Comparison of ENCODE assay signal across 19 mouse cellular contexts in the genomic region with DNA sequence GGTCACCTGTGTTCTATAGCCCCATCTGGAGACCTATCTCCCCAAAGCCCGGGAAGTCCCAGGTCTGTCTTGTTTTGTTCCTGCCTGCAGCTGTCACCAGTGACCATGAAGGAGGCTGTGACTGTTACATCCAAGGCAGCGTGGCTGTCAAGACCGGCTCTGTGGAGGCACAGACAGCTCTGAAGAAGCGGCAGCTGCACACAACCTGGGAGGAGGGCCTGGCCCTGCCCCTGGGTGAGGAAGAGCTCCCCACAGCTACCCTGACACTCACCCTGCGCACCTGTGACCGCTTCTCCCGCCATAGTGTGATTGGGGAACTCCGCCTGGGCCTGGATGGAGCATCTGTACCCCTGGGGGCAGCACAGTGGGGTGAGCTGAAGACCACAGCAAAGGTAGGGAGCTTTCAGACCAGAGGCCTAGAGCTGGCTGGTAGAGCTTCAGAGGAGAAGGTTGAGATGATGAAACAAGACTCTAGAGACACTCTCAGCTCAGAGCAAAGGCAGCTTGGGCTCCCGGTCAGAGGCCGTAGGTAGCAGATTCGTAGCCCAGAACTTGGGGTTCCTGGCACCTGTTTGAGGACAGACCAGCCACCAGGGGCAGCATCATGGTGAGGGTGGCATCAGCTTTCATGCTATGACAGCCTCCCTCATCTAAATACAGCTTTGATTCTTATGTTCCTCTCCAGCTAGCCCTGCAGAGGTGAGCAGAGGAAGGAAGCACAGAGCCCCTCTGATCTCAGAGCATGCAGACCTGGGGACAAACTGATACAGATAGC. TPM values are rescaled to one million over a fixed set of nuclear protein-coding genes. Genes with fewer than 3 reads are reported as not detected.
DNase-seq lines count a peak whose midpoint lies in the region; ATAC-seq and TF ChIP-seq lines count a peak whose summit lies in the region.
"Had no signal": no experiment of that assay in that cellular context is flagged by ENCODE, and none has a peak within 500 bp of the region (broad histone marks: within the 10 kb centered on the region; RNA-seq: fewer than 3 reads in every experiment).

No protein-coding gene starts in this region.

- H3K9me3 ChIP-seq in kidney, postnatal 0 days (replicated peaks; ENCODE audit: low read length), result no peaks in the 10 kb centered on the region
- H3K9me3 ChIP-seq in heart, embryonic 12.5 days (replicated peaks), result no peaks in the 10 kb centered on the region
- H3K9me3 ChIP-seq: hindbrain, embryonic 15.5 days; limb, embryonic 12.5 days; liver, embryonic 15.5 days; stomach, embryonic 15.5 days had no signal

- no peaks in the 10 kb centered on the region for H3K27me3 ChIP-seq in kidney, postnatal 0 days (ENCODE audit: insufficient read depth, low read length)
- no peaks in the 10 kb centered on the region for H3K27me3 ChIP-seq in thymus, adult 2 months (ENCODE audit: control insufficient read depth, insufficient read depth, low read length)
- peaks cover 25% of the 10 kb centered on the region for H3K27me3 ChIP-seq in heart, embryonic 12.5 days (replicated peaks)
- H3K27me3 ChIP-seq: hindbrain, embryonic 15.5 days; Patski; stomach, embryonic 15.5 days had no signal

- 92% methylated on average over 11 of the region's 11 CpGs for WGBS in kidney, postnatal 0 days
- 5% methylated on average over 11 of the region's 11 CpGs for WGBS in thymus, adult 2 months
- 81% methylated on average over 11 of the region's 11 CpGs for WGBS in heart, embryonic 12.5 days

- H3K4me3 ChIP-seq in kidney, postnatal 0 days (replicated peaks; ENCODE audit: low read depth, low read length), result no peak overlapping the region
- H3K4me3 ChIP-seq in thymus, adult 2 months (ENCODE audit: control insufficient read depth, insufficient read depth, low read length), result peak overlapping the region; percentile 16
- no peak overlapping the region for H3K4me3 ChIP-seq in heart, embryonic 12.5 days
- H3K4me3 ChIP-seq: hindbrain, embryonic 15.5 days; limb, embryonic 12.5 days; liver, embryonic 15.5 days; stomach, embryonic 15.5 days had no signal

- no peak overlapping the region for H3K27ac ChIP-seq in kidney, postnatal 0 days
- peak overlapping the region; percentile 86 for H3K27ac ChIP-seq in thymus, adult 2 months (ENCODE audit: control insufficient read depth, insufficient read depth, low read length)
- no peak overlapping the region for H3K27ac ChIP-seq in heart, embryonic 12.5 days (ENCODE audit: poor library complexity, severe bottlenecking)
- H3K27ac ChIP-seq: hindbrain, embryonic 15.5 days; limb, embryonic 12.5 days; liver, embryonic 15.5 days; stomach, embryonic 15.5 days had no signal

- ATAC-seq in kidney, postnatal 0 days (replicated peaks; ENCODE audit: low FRiP score, low read depth), result no peak
- peak; percentile 43 for ATAC-seq in activated CD4-positive, CD25-positive, alpha-beta regulatory T cell, adult 4 months
- no peak for ATAC-seq in heart, embryonic 12.5 days (ENCODE audit: insufficient number of reproducible peaks, low FRiP score)
- ATAC-seq: forebrain, embryonic 14.5 days; midbrain, embryonic 16.5 days; Patski had no signal

- no peak overlapping the region for H3K4me2 ChIP-seq in kidney, postnatal 0 days (ENCODE audit: low read length)
- no peak overlapping the region for H3K4me2 ChIP-seq in heart, embryonic 12.5 days
- H3K4me2 ChIP-seq: hindbrain, embryonic 15.5 days; limb, embryonic 12.5 days; liver, embryonic 15.5 days; stomach, embryonic 15.5 days had no signal

- H3K36me3 ChIP-seq in kidney, postnatal 0 days (ENCODE audit: insufficient read depth, low read length), result no peaks in the 10 kb centered on the region
- H3K36me3 ChIP-seq in thymus, adult 2 months (ENCODE audit: control insufficient read depth, insufficient read depth, low read length), result no peaks in the 10 kb centered on the region
- no peaks in the 10 kb centered on the region for H3K36me3 ChIP-seq in heart, embryonic 12.5 days
- H3K36me3 ChIP-seq: hindbrain, embryonic 15.5 days; limb, embryonic 12.5 days; liver, embryonic 15.5 days; stomach, embryonic 15.5 days had no signal

- H3K4me1 ChIP-seq in kidney, postnatal 0 days (replicated peaks; ENCODE audit: insufficient read depth, low read length), result no peaks in the 10 kb centered on the region; the same call in 1 of the 2 replicates
- H3K4me1 ChIP-seq in thymus, adult 2 months (replicated peaks; ENCODE audit: control insufficient read depth, insufficient read depth, low read length), result peaks cover 70% of the 10 kb centered on the region
- peaks cover 18% of the 10 kb centered on the region for H3K4me1 ChIP-seq in heart, embryonic 12.5 days (replicated peaks)
- H3K4me1 ChIP-seq: liver, embryonic 15.5 days had no signal

- TF ChIP-seq CTCF in kidney, postnatal 0 days (IDR thresholded peaks at IDR 0.05; ENCODE audit: low read depth), result peak; percentile 9; the same call in 1 of the 2 replicates
- TF ChIP-seq CTCF in thymus, adult 2 months (IDR thresholded peaks at IDR 0.05; ENCODE audit: borderline replicate concordance, control insufficient read depth, extremely low read depth, insufficient read depth, low read length, poor library complexity), result peak; percentile 74

- no peak overlapping the region for H3K9ac ChIP-seq in kidney, postnatal 0 days (ENCODE audit: low read depth, low read length)
- H3K9ac ChIP-seq in heart, embryonic 12.5 days, result no peak overlapping the region
- H3K9ac ChIP-seq: hindbrain, embryonic 15.5 days; limb, embryonic 12.5 days; liver, embryonic 15.5 days; stomach, embryonic 15.5 days had no signal

- TF ChIP-seq POLR2A in thymus, adult 2 months (IDR thresholded peaks at IDR 0.05; ENCODE audit: control insufficient read depth, extremely low read depth, insufficient read depth, low read length, poor library complexity), result peak; percentile 22; the same call in 1 of the 2 replicates

- no peak for DNase-seq in kidney, postnatal 0 days (ENCODE audit: low spot score)
- DNase-seq in kidney, postnatal 25 days, result no peak
- DNase-seq in A20 (ENCODE audit: low read depth, low spot score), result peak; percentile 65
- peak; percentile 78 for DNase-seq in thymus, adult 2 months
- no peak for DNase-seq in spleen, postnatal 14 days (ENCODE audit: low spot score in 2 of 2)
- DNase-seq in testis, postnatal 14 days (ENCODE audit: low spot score), result no peak
- DNase-seq: cerebellum, adult 2 months; heart, adult 18-20 months; kidney, adult 8-10 months; right cerebral cortex, postnatal 4 days had no signal

RNA-seq across cellular contexts. Expression of a gene that starts 31.1 kb away (rescaled TPM):
- 4.0 and 4.7 TPM in 2 replicates for polyA plus RNA-seq in kidney, postnatal 0 days (2015; fragmentation: Nextera tagmentation; extraction: Ambion mirVana)
- polyA plus RNA-seq in activated CD4-positive, CD25-positive, alpha-beta regulatory T cell, adult 4 months (2017; shearing (Covaris generic)), result not detected
- polyA plus RNA-seq in thymus, adult 2 months (2012; rRNA removed), result 51.8 and 59.6 TPM in 2 replicates
- 0.52 and 0.63 TPM in 2 replicates for polyA plus RNA-seq in heart, embryonic 12.5 days (2016; fragmentation: Nextera tagmentation; extraction: Ambion mirVana)

Comparison
In these comparisons a context has a peak if more than half of its experiments do, and no peak if none do; other contexts are left out.
1. DNase-seq: peak in A20 (single experiment) and thymus, adult 2 months (single experiment); none in kidney, postnatal 0 days (single experiment), kidney, postnatal 25 days (0 of 2), spleen, postnatal 14 days (0 of 2) and testis, postnatal 14 days (single experiment).